Mouse (Mus musculus): ENCODE measurements around the gene Sestd1.

DNA sequence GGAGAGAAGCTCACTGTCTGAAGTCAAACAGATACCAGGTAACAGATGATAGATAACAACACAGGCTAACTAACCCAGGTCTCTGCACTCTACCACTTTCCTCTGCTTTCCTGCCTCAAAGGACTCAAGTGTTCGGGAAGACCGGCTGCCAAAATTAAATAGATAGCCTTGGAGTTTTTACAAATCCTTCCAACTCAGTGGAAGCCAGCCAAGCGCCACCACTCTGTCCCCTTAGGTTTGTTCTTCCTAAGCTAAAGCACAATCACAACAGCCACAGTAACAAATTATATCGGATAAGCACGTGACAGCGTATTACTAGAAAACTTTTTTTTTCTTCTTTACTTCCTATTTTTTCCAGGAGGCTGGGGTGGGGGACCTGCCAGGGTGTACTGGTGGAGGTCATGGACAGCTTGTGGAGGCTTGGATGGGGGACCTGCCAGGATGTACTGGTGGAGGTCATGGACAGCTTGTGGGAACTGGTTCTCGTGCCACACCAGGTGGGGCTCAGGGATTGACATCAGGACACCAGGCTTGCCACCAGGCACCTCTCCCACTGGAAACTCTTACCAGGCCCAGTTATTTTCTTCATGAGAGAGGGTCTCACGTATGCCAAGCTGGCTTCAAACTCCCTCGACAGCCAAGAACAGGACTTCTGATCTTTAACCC lies 5.3 kb downstream of the Sestd1 start:
- no peak for TF ChIP-seq CTCF (IDR thresholded peaks at IDR 0.05; ENCODE audit: borderline replicate concordance, extremely low read depth, insufficient read depth, insufficient read length)
- TF ChIP-seq POLR2A (IDR thresholded peaks at IDR 0.05; ENCODE audit: borderline replicate concordance, extremely low read depth, insufficient read depth, insufficient read length, poor library complexity, severe bottlenecking), result no peak

Measured in brain, embryonic 14.5 days (tissue).